Mouse (Mus musculus) embryonic facial prominence, embryonic 14.5 days (tissue): ENCODE results near the gene Man2b2. TPM values are rescaled to one million over a fixed set of nuclear protein-coding genes. Genes with fewer than 3 reads are reported as not detected.

ENCODE experiments used
- ATAC-seq: fragments of 200-750 bp; cut with Nextera tagmentation; 2 replicates; pipeline ENCODE4 v1.8.0; 2017; ENCODE audit warnings: low read depth, moderate number of reproducible peaks, moderate TSS enrichment
- DNase-seq: peaks from one replicate; pipeline ENCODE4 v3.0.0-alpha.2; 2015; ENCODE audit warnings: low spot score
- H3K27ac ChIP-seq: fragments of 300-500 bp; sonication (generic); replicated peaks from 2 replicates; pipeline ENCODE4 v1.5.1; 2014; ENCODE audit warnings: low read depth, mild to moderate bottlenecking, low read length, moderate library complexity
- H3K27me3 ChIP-seq: fragments of 300-500 bp; sonication (generic); replicated peaks from 2 replicates; pipeline ENCODE4 v1.6.1; 2014; ENCODE audit warnings: low read length; ENCODE audit not compliant: control insufficient read depth, insufficient read depth
- H3K36me3 ChIP-seq: fragments of 300-500 bp; sonication (generic); 2 replicates; pipeline ENCODE4 v1.6.1; 2014; ENCODE audit warnings: low read length, mixed read lengths; ENCODE audit not compliant: control insufficient read depth, insufficient read depth
- H3K4me1 ChIP-seq: fragments of 300-500 bp; sonication (generic); 2 replicates; pipeline ENCODE4 v1.6.1; 2014; ENCODE audit warnings: antibody characterized with exemption, low read length; ENCODE audit not compliant: control insufficient read depth, insufficient read depth
- H3K4me2 ChIP-seq: fragments of 300-500 bp; sonication (generic); 2 replicates; pipeline ENCODE4 v1.6.1; 2014; ENCODE audit warnings: low read depth, mild to moderate bottlenecking, low read length, moderate library complexity, mixed read lengths
- H3K4me3 ChIP-seq: fragments of 300-500 bp; sonication (generic); 2 replicates; pipeline ENCODE4 v1.5.1; 2014; ENCODE audit warnings: low read depth, mild to moderate bottlenecking, low read length
- H3K9ac ChIP-seq: fragments of 300-500 bp; sonication (generic); 2 replicates; pipeline ENCODE4 v1.6.1; 2014; ENCODE audit warnings: low read depth, mild to moderate bottlenecking, low read length, moderate library complexity, mixed read lengths
- H3K9me3 ChIP-seq: fragments of 300-500 bp; sonication (generic); 2 replicates; pipeline ENCODE4 v1.6.1; 2016; ENCODE audit warnings: low read length; ENCODE audit not compliant: control insufficient read depth
- WGBS: fragments of 180-500 bp; shearing (Covaris S2); extraction: QIAGEN DNeasy Blood & Tissue Kit; methylation state at CpG from one replicate; pipeline ENCODE4 v1.1.7; 2014; 5-methylcytosine and 5-hydroxymethylcytosine counted together
- polyA plus RNA-seq: library from polyadenylated mRNA; unstranded; fragments of >200 nt; fragmentation: Nextera tagmentation; extraction: Ambion mirVana; gene quantifications from 2 replicates; pipeline ENCODE4 v1.2.1, GENCODE M21; 2014

Man2b2 gene
- polyA plus RNA-seq, 1 experiment from 2014 or later = 22.2 TPM

- no peak overlapping the region for H3K4me2 ChIP-seq
- WGBS = 79% methylated on average over 2 of the region's 2 CpGs
- ATAC-seq (no peak), DNase-seq (no peak)
- H3K27ac ChIP-seq = no peak overlapping the region
- H3K27me3 ChIP-seq = no peaks in the 10 kb centered on the region
- no peaks in the 10 kb centered on the region for H3K36me3 ChIP-seq
- H3K4me3 ChIP-seq = no peak overlapping the region
- H3K9me3 ChIP-seq = peaks cover 6% of the 10 kb centered on the region; the same call in 1 of the 2 replicates
- H3K4me1 ChIP-seq = 0 out of 2 replicates have a peak, but pooled peaks cover 3% of the 10 kb centered on the region
- no peak overlapping the region for H3K9ac ChIP-seq
Observed at GRCm38 (mm10) chr5:36775317-36775716, 55.1 kb downstream of the Man2b2 start.

GRCm38 (mm10) chr5:36772586-36772985 lies 57.9 kb downstream of the Man2b2 start:
- no peak overlapping the region for H3K4me2 ChIP-seq
- 0 out of 2 replicates have a peak, but pooled peaks have one; percentile 47 for ATAC-seq
- H3K9ac ChIP-seq = no peak overlapping the region
- no peaks in the 10 kb centered on the region for H3K36me3 ChIP-seq
- no peak for DNase-seq
- no peaks in the 10 kb centered on the region for H3K27me3 ChIP-seq
- 0 out of 2 replicates have a peak, but pooled peaks cover 3% of the 10 kb centered on the region for H3K4me1 ChIP-seq
- no peaks in the 10 kb centered on the region for H3K9me3 ChIP-seq
- H3K4me3 ChIP-seq = no peak overlapping the region
- H3K27ac ChIP-seq = no peak overlapping the region
- 76% methylated on average over 5 of the region's 5 CpGs for WGBS

- H3K4me1 ChIP-seq = no peaks in the 10 kb centered on the region
- no peak for ATAC-seq
- WGBS = 75% methylated on average over 3 of the region's 3 CpGs
- no peaks in the 10 kb centered on the region for H3K9me3 ChIP-seq
- H3K27me3 ChIP-seq = no peaks in the 10 kb centered on the region
- no peak for DNase-seq
- no peaks in the 10 kb centered on the region for H3K36me3 ChIP-seq
- no peak overlapping the region for H3K9ac ChIP-seq
- H3K4me2 ChIP-seq = no peak overlapping the region
- no peak overlapping the region for H3K27ac ChIP-seq
- H3K4me3 ChIP-seq = no peak overlapping the region
Observed at GRCm38 (mm10) chr5:36769603-36770002, 60.9 kb downstream of the Man2b2 start.

GRCm38 (mm10) chr5:36766958-36767703 lies 63.3 kb downstream of the Man2b2 start:
- DNase-seq (peak; percentile 36), ATAC-seq (peak; percentile 76; the same call in 1 of the 2 replicates)
- no peaks in the 10 kb centered on the region for H3K27me3 ChIP-seq
- 0 out of 2 replicates have a peak, but pooled peaks cover 5% of the 10 kb centered on the region for H3K4me1 ChIP-seq
- H3K4me2 ChIP-seq = no peak overlapping the region
- no peak overlapping the region for H3K9ac ChIP-seq
- no peak overlapping the region for H3K4me3 ChIP-seq
- H3K27ac ChIP-seq = no peak overlapping the region
- no peaks in the 10 kb centered on the region for H3K9me3 ChIP-seq
- H3K36me3 ChIP-seq = no peaks in the 10 kb centered on the region
- 38% methylated on average over 8 of the region's 10 CpGs for WGBS

- no peak overlapping the region for H3K4me2 ChIP-seq
- H3K27me3 ChIP-seq = no peaks in the 10 kb centered on the region
- WGBS = 53% methylated on average over 4 of the region's 4 CpGs
- H3K27ac ChIP-seq = no peak overlapping the region
- 0 out of 2 replicates have a peak, but pooled peaks cover 5% of the 10 kb centered on the region for H3K4me1 ChIP-seq
- no peak overlapping the region for H3K4me3 ChIP-seq
- H3K9me3 ChIP-seq = no peaks in the 10 kb centered on the region
- ATAC-seq (peak; percentile 74), DNase-seq (peak; percentile 32)
- no peak overlapping the region for H3K9ac ChIP-seq
- no peaks in the 10 kb centered on the region for H3K36me3 ChIP-seq
Observed at GRCm38 (mm10) chr5:36759848-36760247, 70.6 kb downstream of the Man2b2 start.

GRCm38 (mm10) chr5:36757033-36757432 lies 73.4 kb downstream of the Man2b2 start:
- Histone ChIP-seq H3K27ac (no peak overlapping the region), H3K27me3 (no peaks in the 10 kb centered on the region), H3K4me2 (no peak overlapping the region), H3K4me3 (no peak overlapping the region), H3K4me1 (no peaks in the 10 kb centered on the region), H3K9ac (no peak overlapping the region), H3K36me3 (no peaks in the 10 kb centered on the region), H3K9me3 (no peaks in the 10 kb centered on the region)
- ATAC-seq (no peak), DNase-seq (no peak)
- 65% methylated on average over 5 of the region's 5 CpGs for WGBS

Other genes starting within 250 kb of the Man2b2 start
- gene Tbc1d14, start 237.4 kb downstream of the Man2b2 start, polyA plus RNA-seq = 38.5 and 42.8 TPM in 2 replicates
- gene D5Ertd579e, start 134.6 kb downstream of the Man2b2 start, polyA plus RNA-seq = 20.7 and 21.5 TPM in 2 replicates
- gene Bloc1s4, start 82.0 kb downstream of the Man2b2 start, polyA plus RNA-seq = 26.3 and 27.8 TPM in 2 replicates
- 582 TPM in 2 replicates for gene Mrfap1, start 33.9 kb downstream of the Man2b2 start, polyA plus RNA-seq
- 2.9 and 3.1 TPM in 2 replicates for gene Ppp2r2c, start 37.9 kb upstream of the Man2b2 start, polyA plus RNA-seq
- 13.3 and 13.5 TPM in 2 replicates for gene Wfs1, start 158.6 kb upstream of the Man2b2 start, polyA plus RNA-seq